Comparison of ENCODE assay signal across 13 mouse cellular contexts in genomic region chr8:108552518-108552917, GRCm38 (mm10).
DNase-seq lines count a peak whose midpoint lies in the region.
"Had no signal": no experiment of that assay in that cellular context is flagged by ENCODE, and none has a peak within 500 bp of the region (broad histone marks: within the 10 kb centered on the region; RNA-seq: fewer than 3 reads in every experiment).

No protein-coding gene starts in this region.

- peaks cover 46% of the 10 kb centered on the region for H3K4me1 ChIP-seq in limb, embryonic 10.5 days

- no peaks in the 10 kb centered on the region for H3K27me3 ChIP-seq in limb, embryonic 10.5 days (ENCODE audit: low read depth, poor library complexity, severe bottlenecking)
- H3K27me3 ChIP-seq: midbrain, embryonic 13.5 days had no signal

- WGBS in limb, embryonic 10.5 days, result 33% methylated on average over 8 of the region's 8 CpGs

- no peaks in the 10 kb centered on the region for H3K9me3 ChIP-seq in limb, embryonic 10.5 days (replicated peaks)
- H3K9me3 ChIP-seq: midbrain, embryonic 13.5 days had no signal

- intact Hi-C loops in heart, postnatal 36 days (cut with DNase I), result no loop called here

- no peaks in the 10 kb centered on the region for H3K36me3 ChIP-seq in limb, embryonic 10.5 days
- H3K36me3 ChIP-seq: midbrain, embryonic 13.5 days had no signal

- peak overlapping the region; percentile 75 for H3K27ac ChIP-seq in limb, embryonic 10.5 days
- H3K27ac ChIP-seq: midbrain, embryonic 13.5 days had no signal

- no peak overlapping the region for H3K4me3 ChIP-seq in limb, embryonic 10.5 days
- H3K4me3 ChIP-seq: midbrain, embryonic 13.5 days had no signal

- DNase-seq in heart, adult 11 months, result peak; percentile 78
- DNase-seq in heart, postnatal 36 days, result no peak
- DNase-seq in right cerebral cortex, postnatal 10 days (ENCODE audit: low spot score in 2 of 2), result peak; percentile 39 to 42
- no peak for DNase-seq in right cerebral cortex, adult 2 months (ENCODE audit: low spot score in 2 of 2)
- DNase-seq in limb, embryonic 10.5 days (ENCODE audit: low spot score), result peak; percentile 84
- DNase-seq in yolk sac, embryonic 10.5 days (ENCODE audit: low spot score), result peak; percentile 31
- no peak for DNase-seq in spleen, adult 12 weeks (ENCODE audit: low spot score)
- no peak for DNase-seq in thymus, postnatal 14 days
- DNase-seq: adrenal gland, adult 8-10 months; heart, postnatal 4 days; kidney, postnatal 25 days; thymus, adult 2 months had no signal

Comparison
In these comparisons a context has a peak if more than half of its experiments do, and no peak if none do; other contexts are left out.
1. DNase-seq: peak in heart, adult 11 months (single experiment), right cerebral cortex, postnatal 10 days (2 of 2), limb, embryonic 10.5 days (single experiment) and yolk sac, embryonic 10.5 days (single experiment); none in heart, postnatal 36 days (0 of 2), right cerebral cortex, adult 2 months (0 of 2), spleen, adult 12 weeks (single experiment) and thymus, postnatal 14 days (single experiment).